Mouse (Mus musculus) heart, embryonic 10.5 days (tissue): Measurements from ENCODE around the gene Sdhaf4. TPM values are rescaled to one million over a fixed set of nuclear protein-coding genes. Genes with fewer than 3 reads are reported as not detected.

Experiments used
- polyA plus RNA-seq: library from polyadenylated mRNA; unstranded; fragments of >200 nt; fragmentation: Nextera tagmentation; extraction: Ambion mirVana; gene quantifications from 2 replicates; pipeline ENCODE4 v1.2.1, GENCODE M21; 2016

Gene Sdhaf4
- polyA plus RNA-seq, 1 experiment from 2014 or later, result 84.0 TPM

Other genes starting within 250 kb of the Sdhaf4 start
- gene B3gat2, start 243.9 kb downstream of the Sdhaf4 start, polyA plus RNA-seq, result 0.46 and 0.59 TPM in 2 replicates
- 40.7 and 42.2 TPM in 2 replicates for gene Smap1, start 83.3 kb downstream of the Sdhaf4 start, polyA plus RNA-seq
- 32.1 and 32.5 TPM in 2 replicates for gene Fam135a, start 94.7 kb upstream of the Sdhaf4 start, polyA plus RNA-seq
- gene Col9a1, start 172.0 kb upstream of the Sdhaf4 start, polyA plus RNA-seq, result 19.4 and 48.7 TPM in 2 replicates